Mouse (Mus musculus): ENCODE data around the gene Ldlrad1.

Gene Ldlrad1

DNA sequence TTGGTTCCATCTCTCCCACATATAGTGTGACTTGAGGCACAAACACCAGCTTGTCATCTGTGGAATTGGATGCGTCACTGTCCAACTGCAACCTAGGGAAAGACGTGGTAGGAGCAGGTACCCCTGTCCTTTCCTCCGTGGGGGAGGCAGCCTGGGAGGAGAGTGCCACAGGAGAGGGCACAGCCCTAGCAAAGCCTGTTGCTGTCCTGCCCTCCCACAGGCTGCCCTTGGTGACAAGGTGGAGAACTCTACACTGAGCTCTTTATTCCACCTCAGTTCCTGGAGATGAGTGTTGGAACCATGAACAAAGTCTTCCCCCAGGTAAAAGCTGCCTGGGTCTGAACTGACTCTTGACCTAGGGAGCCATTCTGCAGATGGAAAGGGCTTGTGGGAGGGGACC is at the start of gene Ldlrad1:
Ldlrad1 (plus strand) TSS at position 301 of the 400 bp plus-strand sequence.
- DNase-seq (ENCODE audit: low read depth, low spot score) = no peak

DNA sequence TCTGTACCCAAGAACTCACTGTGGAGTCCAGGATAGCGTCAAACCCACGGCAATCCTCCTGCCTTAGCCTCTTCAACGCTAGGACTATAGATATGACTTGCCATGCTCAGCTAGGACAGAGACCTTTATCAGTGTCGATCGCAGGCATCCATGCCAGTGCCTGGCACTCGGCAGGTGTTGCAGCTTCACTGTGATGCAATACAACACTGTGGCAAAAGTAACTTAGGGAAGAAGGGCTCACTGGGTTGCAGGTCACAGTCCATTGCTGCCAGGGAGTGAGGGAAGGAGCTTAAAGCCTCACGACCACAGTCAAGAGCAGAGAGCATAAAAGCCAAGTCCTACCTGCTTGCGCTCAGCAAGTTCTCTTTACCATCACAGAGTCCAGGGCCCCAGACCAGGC is 48.8 kb upstream of the Ldlrad1 start:
- no peak for DNase-seq (ENCODE audit: low read depth, low spot score)

DNA sequence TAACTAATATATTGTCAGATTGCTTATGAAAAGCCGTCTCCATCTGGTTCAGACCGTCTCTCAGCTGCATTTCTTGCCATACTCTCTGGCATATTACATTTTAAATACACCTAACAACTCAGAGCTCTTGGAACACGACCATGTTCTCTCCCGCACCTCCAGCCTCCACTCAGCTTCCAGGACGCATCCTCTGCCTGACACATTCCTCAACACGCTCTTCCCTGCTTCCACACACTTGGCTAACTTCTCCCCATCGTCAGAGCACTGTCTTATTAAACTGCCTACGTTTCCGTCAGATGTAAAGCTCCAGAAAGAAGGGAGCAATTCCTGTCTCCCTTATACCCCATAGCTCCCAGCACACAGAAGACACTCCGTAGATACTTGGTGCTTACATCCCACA is 45.6 kb upstream of the Ldlrad1 start:
- no peak for DNase-seq (ENCODE audit: low read depth, low spot score)

- DNase-seq (ENCODE audit: low read depth, low spot score) = peak; percentile 84
Observed at GRCm38 (mm10) chr4:107163756-107164587, 45.0 kb upstream of the Ldlrad1 start.

- DNase-seq (ENCODE audit: low read depth, low spot score) = no peak
Observed at GRCm38 (mm10) chr4:107166700-107167099, 42.3 kb upstream of the Ldlrad1 start.

DNA sequence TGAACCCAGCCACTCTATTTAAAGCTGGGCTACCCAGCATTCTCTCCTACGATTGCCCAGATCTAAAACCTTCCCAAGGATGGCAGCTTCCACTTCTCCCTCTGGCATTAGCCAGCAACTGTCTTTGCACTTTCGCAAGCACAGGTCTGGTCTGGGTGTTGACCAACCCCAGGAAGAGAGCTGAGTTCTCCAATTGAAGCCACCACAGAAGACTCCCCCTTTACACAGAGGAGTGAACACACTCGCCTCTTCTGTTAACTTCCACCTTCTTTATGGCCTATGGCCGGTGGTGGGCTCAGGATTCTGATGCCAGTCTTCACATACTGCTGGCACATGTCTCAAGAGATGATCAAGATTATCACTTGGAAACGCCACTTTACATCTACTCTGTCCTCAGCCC is 41.2 kb upstream of the Ldlrad1 start:
- no peak for DNase-seq (ENCODE audit: low read depth, low spot score)

GRCm38 (mm10) chr4:107177506-107177905 is 31.5 kb upstream of the Ldlrad1 start:
- no peak for DNase-seq (ENCODE audit: low read depth, low spot score)

DNA sequence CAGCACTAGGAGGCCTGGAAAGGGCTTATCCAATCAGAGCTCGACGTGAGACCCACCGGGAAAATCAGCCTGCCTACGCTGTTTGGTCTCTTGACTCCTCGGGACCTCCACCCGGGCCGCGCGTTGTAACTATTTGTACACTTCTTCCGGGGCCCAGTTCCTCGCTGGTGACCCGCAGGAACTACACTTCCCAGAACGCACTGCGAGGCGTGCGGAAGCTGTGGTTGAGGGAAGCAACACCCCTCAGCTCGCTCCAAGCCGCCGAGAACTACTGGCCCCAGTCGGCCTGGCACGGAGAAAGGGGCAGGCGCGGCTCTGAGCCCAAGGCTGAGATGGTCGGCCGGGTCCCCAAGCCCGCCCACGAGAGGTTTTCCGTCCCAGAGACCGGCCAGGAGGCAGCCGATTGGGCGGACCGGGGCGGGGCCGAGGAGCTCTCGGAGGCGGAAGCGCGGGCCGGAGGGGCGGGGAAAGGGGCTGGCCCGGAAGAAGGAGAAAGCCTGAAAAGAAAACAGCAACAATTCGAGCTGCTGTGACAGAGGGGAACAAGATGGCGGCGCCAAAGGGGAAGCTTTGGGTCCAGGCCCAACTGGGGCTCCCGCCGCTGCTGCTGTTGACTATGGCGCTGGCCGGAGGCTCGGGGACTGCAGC is 30.7 kb upstream of the Ldlrad1 start, which contains the start of gene Tmem59:
Tmem59 (plus strand) TSS at position 218 of the 648 bp plus-strand sequence.
- DNase-seq (ENCODE audit: low read depth, low spot score) = peak; percentile 93

GRCm38 (mm10) chr4:107178830-107179490 is 30.0 kb upstream of the Ldlrad1 start, which contains the start of gene Tceanc2:
Gene Tceanc2, minus strand, starts transcription at chr4:107179116.
- peak; percentile 54 for DNase-seq (ENCODE audit: low read depth, low spot score)

GRCm38 (mm10) chr4:107179561-107179960 is 29.4 kb upstream of the Ldlrad1 start:
- no peak for DNase-seq (ENCODE audit: low read depth, low spot score)

- no peak for DNase-seq (ENCODE audit: low read depth, low spot score)
Observed at GRCm38 (mm10) chr4:107180746-107181145, 28.2 kb upstream of the Ldlrad1 start.

GRCm38 (mm10) chr4:107181866-107182265 is 27.1 kb upstream of the Ldlrad1 start:
- DNase-seq (ENCODE audit: low read depth, low spot score) = no peak

DNA sequence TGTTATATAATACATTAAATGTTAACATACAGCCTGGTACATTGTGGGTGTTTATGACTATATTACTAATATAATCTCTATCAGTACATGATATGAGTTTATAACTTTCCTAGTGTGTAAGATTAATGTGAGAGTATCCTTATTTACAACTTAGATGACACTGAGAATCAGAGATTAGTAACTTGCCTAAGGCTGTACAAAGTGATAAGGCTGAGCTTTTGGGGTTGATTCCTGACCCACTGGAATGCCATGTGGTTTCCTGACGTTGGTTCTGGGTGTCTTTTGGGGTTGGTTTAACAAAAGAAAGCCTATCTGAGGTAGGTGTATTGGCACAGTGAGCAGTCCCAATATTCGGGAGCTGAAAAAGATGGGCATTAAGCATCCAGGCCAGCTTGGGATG is 26.2 kb upstream of the Ldlrad1 start:
- DNase-seq (ENCODE audit: low read depth, low spot score) = no peak

DNA sequence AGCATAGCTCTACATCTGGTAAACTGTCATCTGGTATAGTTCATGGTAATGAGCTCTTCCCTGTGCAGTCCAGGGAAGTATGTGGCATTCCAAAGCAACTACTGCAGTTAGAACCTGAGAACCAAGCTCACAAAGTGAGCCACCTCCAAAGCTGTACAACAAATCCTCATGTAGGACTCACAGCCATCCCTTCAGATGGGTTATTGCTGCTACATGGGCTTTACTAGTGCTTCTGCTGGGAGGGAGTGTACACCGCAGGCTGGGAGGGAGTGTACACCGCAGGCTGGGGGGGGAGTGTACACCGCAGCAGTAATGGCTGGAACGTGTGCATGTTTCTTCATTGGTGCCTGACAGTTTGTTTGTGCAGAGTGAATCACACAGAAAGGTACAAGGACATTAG is 25.8 kb upstream of the Ldlrad1 start:
- DNase-seq (ENCODE audit: low read depth, low spot score) = no peak

DNA sequence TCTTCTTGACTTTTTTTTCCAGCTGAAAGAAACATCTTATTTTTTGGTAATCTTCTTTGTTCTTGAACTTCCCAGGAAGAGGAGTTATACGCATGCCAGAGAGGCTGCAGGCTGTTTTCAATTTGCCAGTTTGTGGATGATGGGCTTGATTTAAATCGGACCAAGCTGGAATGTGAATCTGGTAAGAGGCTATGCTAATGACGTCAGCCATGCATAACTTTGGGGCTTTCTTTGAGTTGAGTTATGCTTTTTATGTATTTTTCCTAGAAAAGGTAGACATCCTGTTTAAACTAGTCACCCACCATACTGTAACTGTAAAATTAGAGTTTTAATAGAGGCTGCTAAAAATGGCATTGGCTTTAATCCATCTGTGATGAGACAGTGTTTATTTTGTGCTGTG is 23.3 kb upstream of the Ldlrad1 start:
- DNase-seq (ENCODE audit: low read depth, low spot score) = peak; percentile 35

DNA sequence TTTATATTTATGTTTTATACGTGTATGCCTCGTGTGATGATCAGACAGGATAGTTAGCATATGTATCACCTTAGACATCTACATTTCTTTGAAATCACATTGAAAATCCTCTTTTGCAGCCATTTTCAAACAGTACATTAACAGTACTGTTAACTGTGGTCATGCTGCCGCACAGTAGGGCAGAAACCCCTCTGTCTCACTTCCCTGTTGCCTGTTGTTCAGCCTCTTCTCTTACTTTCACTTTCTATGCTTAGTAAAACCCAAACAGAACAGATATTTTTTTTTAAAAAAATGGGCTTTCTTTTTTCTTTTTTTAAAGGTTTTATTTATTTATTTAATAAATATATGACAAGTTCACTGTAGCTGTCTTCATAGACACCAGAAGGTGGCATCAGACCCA is 15.1 kb upstream of the Ldlrad1 start:
- DNase-seq (ENCODE audit: low read depth, low spot score) = no peak

DNA sequence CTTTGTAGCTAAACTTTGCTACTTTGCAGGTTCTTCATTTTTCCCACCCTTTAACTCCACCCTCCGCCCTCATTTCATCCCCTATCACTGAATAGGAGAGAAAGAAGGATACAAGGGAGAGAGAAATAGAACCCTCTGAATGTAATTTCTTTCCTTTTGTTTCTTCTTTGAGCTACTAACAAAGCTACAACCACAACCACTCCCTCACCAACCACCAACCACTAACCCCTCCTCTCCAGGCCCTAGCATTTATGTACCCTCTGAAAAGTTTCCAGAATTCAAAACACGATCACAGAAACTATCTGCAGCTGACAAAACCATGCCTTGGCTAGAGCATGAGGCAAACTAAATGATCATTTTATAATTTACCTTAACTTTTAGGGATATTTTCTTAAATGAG is 12.5 kb upstream of the Ldlrad1 start:
- DNase-seq (ENCODE audit: low read depth, low spot score) = no peak

- no peak for DNase-seq (ENCODE audit: low read depth, low spot score)
Observed at GRCm38 (mm10) chr4:107198072-107198471, 10.9 kb upstream of the Ldlrad1 start.

- no peak for DNase-seq (ENCODE audit: low read depth, low spot score)
Observed at GRCm38 (mm10) chr4:107201779-107202178, 7.2 kb upstream of the Ldlrad1 start.

- no peak for DNase-seq (ENCODE audit: low read depth, low spot score)
Observed at GRCm38 (mm10) chr4:107203001-107203400, 6.0 kb upstream of the Ldlrad1 start.

- no peak for DNase-seq (ENCODE audit: low read depth, low spot score)
Observed at GRCm38 (mm10) chr4:107207016-107207415, 2.0 kb upstream of the Ldlrad1 start.

- no peak for DNase-seq (ENCODE audit: low read depth, low spot score)
Observed at GRCm38 (mm10) chr4:107210483-107211097, 1.6 kb downstream of the Ldlrad1 start.

All from mesoderm, embryonic 11.5 days (tissue).